In the genomic region with DNA sequence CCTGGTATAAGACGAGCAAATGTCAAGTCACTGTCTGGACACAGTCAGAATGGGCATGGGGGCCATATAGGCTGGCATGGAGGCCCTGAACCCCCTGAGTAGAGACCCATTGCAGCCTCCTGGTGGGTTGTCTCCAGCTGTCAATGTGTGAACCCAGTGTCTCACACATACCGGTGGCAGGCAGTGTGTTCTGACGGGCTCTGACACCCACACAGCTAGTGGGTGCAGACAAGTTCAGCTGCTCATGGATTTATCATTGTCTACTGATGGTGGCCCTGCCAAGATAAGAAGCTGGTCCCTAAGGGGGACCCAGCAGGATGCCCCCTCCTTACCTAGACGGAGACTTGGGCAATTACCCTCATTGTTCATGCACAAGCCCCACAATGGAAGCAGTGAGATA, we compare ENCODE assay signal across 12 mouse cellular contexts.
"Had no signal": no experiment of that assay in that cellular context is flagged by ENCODE, and none has a peak within 500 bp of the region (broad histone marks: within the 10 kb centered on the region; RNA-seq: fewer than 3 reads in every experiment).

No protein-coding gene starts in this region.

- DNase-seq: kidney, adult 11 months; kidney, adult 8-10 months; kidney, postnatal 10 days; kidney, postnatal 36 days; left cerebral cortex, postnatal 4 days; liver, postnatal 0 days; lung, embryonic 14.5 days; midbrain, embryonic 14.5 days; right cerebral cortex, postnatal 4 days; thymus, adult 2 months; thymus, postnatal 14 days; thymus, postnatal 4 days had no signal
